Mouse (Mus musculus) small intestine, adult 10 weeks (tissue): ENCODE measurements around the gene Ccng1. TPM values are rescaled to one million over a fixed set of nuclear protein-coding genes. Genes with fewer than 3 reads are reported as not detected.

Experiments used
- polyA plus RNA-seq: library from polyadenylated mRNA; stranded (reverse); fragments of 350-450 nt; fragmentation: Illumina TruSeq; extraction: RNeasy Lipid Tissue Mini Kit (QIAGEN cat#74804); gene quantifications from one replicate; pipeline ENCODE4 v1.2.3, GENCODE M21; 2014; ENCODE audit warnings: low replicate concordance

Gene Ccng1
- 174 TPM for polyA plus RNA-seq

DNA sequence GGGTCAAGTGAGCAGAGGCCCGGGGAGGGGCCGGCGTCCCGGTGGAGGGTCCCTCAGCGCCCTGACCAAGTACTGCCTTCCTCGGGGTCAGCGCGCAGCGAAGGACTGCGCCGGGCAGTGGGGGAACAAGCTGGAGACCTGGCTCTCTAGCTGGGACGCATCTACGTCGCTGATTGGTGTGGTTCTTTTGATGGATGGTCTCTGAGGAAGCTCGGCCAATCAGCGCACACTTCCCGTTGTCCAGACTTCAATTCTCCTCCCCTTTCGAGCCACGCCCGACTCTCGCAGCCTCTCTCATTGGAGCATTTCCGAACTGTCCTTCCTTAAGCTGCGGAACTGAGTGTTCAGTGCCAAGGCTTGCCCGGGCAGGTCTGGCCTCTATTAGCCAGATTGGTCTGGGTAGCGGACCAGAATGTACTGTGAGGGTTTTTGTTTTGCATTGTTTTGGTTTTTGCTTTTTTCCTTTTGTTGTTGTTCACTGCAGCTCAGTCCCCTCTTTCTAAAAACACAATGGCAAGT lies at the start of gene Ccng1:
Ccng1 (minus strand) TSS at position 203 of the 519 bp plus-strand sequence.

DNA sequence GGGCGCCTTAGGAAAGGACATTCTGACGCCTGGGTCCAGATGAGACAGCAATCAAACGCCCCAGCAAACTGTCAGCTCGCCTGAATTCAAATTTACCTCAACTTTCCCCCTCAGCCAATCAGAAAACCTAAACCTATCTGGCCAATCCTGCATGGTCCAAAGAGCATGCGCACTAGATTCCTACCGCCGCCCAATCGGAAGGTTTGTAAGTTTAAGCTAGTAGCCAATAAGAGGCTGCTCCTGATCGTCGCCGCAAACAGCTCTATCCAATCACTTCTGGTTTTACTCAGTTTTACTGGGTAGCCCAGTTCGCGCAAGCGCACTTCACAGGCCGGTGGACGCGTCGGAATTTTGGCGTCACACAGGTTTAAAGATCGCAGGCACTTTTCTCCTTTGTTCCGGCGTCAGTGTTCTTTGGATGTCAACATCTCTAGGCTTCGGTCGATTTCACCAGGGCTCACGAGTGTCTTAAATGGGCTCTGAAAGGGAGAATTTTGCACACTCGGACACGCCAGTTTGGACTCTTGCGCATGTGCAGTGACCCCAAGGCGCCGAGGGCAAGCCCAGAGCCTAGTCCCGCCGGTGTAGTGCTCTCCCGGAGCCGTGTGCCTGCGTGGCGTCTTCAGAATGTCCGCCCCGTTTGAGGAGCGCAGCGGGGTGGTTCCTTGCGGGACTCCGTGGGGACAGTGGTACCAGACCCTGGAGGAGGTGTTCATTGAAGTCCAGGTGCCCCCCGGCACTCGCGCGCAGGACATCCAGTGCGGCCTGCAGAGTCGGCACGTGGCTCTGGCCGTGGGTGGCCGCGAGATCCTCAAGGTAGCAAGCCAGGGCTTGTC lies 21.6 kb downstream of the Ccng1 start, which contains the start of the genes Hmmr and Nudcd2:
Hmmr (minus strand) TSS at position 84 of the 836 bp plus-strand sequence.
Nudcd2 (plus strand) TSS at position 329 of the 836 bp plus-strand sequence.

Other genes starting within 250 kb of the Ccng1 start
- gene Mat2b, start 60.1 kb downstream of the Ccng1 start, polyA plus RNA-seq: 117 TPM
- gene Hmmr, start 21.9 kb downstream of the Ccng1 start, polyA plus RNA-seq: 21.6 TPM
- 86.8 TPM for gene Nudcd2, start 21.6 kb downstream of the Ccng1 start, polyA plus RNA-seq